Mouse (Mus musculus) heart, postnatal 4 days (tissue): ENCODE measurements at regions not wholly inside any gene's neighbourhood (a gene's known extent, or its start where the extent isn't known, plus 50 kb on each side); places are given as distances from the start of the nearest gene placed in this dataset.

ENCODE experiments used
- DNase-seq: peaks from one replicate; pipeline ENCODE4 v3.0.0; 2021

DNA sequence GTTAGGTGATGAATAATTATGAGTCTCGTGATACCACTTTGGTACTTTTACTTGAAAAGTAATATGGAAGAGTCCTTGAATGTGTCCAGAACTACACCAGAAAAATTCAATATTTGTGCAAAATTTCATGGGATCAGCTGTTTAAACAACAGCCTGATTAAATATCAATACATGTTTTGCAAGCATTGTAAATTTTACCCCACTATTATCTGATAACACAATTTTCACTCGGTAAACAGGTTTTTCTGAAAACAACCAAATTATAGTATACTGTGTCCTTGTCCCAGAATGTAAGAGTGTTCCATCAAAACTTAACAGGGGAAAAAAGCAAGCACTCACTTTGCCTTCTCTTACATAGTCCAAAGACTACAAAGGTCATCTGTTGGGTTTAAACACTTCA, 343.1 kb upstream of the Fign start:
- no peak for DNase-seq

DNA sequence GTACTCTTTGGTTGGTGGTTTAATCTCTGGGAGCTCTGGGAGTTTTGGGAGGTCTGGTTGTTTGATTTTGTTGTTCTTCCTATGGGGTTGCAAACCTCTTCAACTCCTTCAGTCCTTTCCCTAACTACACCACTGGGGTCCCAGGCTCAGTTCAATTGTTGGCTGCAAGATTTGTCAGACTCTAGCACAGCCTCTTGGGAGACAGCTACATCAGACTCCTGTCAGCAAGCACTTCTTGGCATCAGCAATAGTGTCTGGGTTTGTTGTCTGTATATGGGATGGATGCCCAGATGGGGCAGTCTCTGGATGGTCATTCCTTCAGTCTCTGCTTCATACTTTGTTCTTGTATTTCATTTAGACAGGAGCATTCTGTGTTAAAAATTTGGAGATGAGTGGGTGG, 319.3 kb upstream of the Fign start:
- peak; percentile 8 for DNase-seq

- no peak for DNase-seq
These were observed 316.0 kb upstream of the Fign start for GRCm38 (mm10) chr2:64413846-64414245.

DNA sequence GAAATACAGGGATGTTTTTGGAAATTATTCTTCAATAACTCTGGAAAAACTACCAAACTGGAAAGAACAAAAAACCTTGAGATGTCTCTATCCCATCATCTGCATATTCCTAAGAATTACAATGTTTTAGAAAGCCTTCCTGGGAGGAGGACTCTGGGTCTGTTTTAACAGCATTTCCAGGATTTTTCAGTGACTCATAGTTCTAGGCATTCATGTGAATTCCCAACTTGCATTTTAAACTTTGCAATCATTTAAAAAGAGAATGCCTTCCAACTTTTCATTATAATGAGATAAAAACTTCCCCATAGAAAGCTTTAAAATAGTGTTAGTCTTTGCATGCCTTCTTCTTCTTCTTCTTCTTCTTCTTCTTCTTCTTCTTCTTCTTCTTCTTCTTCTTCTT, 315.4 kb upstream of the Fign start:
- no peak for DNase-seq

DNA sequence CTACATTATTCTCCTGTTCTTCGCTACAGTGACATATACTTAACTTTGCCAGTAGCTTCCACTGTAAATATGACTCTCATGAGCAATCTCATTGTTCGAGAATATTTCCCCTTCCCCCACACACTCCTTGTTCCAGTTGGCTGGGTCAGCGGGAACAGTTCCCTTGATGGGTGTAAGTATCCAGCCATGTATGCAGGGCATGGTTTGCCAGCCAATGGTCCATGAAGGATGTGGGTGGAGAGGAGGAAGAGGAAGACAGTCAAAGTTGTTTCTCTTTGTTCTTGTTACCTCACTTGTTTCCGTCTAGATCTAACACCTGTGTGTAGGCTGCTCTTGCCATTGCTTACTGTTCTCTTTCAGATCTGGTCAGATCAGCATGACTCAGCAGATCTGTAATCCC, 298.1 kb upstream of the Fign start:
- no peak for DNase-seq

DNA sequence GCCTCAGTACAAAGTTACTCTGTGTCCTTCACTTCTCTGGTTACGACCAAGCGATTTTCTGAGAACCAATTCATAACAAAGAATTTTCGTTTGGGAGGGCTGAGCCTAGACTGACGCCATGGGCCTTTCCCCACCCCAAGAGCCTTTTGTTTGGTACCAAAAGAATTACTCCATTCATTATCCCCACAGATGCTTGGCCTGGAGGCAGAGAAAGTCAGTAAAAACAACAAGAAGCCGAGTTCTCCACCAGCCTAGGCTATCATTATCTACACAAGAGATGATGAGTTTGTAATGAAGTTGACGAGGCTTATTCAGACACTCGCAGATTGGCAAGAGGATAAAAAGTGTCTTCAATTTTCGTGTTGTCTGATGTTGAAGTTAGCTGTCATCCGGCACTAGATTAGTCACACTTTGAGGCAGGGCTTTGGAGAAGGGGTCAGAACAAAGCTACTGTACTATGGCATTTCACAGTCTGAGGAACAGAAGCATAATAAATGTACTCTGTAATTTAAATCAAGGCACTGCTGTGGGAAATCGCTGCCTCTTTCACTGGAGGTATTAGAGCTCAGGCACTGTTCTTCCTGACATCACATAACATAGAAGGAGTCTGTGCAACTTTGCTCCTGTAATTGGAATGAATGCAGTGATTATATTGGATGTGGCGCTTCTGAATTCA, 296.9 kb upstream of the Fign start:
- no peak for DNase-seq

- no peak for DNase-seq
These were observed 296.4 kb upstream of the Fign start for GRCm38 (mm10) chr2:64394199-64394598.

DNA sequence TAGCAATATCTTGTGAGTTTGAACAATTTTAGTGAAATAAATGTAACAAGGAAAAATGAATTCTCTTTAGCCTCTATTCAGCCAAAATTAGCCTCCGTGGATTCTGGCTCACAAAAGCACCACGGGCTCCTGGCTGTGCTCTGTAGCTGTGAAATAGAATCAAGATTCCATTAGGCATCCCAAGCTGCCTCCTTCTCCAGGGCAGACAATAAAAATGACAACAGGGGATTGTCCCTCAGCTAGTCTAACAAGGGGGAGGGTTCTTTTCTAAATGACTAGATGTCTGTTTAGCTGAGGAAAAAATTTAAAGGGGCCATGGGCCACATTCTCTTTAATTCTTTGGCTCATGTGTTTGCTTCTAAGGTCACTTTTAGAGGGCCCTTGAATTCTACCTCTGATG, 272.0 kb upstream of the Fign start:
- no peak for DNase-seq

DNA sequence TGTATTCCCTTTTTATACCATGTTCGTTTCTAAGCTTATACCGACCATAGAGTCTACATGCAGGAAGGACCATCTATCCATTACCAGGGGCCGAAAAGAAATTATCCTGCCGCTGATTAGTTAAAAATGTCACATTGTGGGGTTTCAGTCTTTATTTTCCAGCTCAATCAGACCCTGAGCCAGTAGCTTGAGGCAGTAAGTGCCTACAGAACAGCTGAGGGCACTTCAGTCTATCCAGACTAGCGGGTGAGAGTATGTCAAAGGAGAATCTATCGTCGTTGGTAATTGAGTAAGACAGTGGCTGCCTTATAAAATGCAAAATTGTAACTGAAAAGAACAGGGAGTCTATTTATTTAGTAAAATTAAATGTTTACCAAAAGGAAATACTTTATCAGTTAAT, 269.4 kb upstream of the Fign start:
- no peak for DNase-seq

DNA sequence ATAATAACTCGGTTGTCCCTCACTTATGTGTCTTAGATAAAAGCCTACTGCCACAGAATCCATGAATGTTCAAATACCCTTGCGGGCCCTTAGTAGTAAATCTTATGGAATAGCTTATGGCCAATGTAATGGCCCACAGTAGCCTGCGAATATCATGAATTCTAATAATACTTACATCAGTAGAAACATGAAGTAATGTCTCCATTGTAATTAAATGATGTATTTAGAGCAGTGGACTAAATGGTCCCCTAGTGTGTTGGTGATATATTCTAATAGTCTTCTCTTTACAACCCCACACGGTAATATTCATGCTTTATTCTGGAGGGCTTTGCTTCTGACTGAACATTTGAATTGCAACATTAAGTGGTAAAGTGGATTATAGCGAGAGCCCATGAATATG, 268.7 kb upstream of the Fign start:
- DNase-seq = no peak

DNA sequence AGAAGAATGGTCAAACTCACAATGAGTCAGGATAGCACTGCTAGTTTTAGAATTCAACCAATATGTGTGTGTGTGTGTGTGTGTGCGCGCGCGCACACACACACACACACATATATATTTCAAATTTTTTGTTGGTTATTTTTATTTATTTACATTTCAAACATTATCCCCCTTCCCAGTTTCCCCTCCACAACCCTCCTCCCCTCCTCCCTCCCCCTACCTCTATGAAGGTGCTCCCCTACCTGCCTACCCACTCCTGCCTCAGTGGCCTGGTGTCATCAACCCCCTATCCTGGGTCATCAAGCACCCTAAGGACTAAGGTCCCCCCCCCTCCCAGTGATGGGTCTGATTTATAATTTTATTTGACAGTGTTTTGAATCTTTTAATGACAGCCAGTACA, 258.4 kb upstream of the Fign start:
- no peak for DNase-seq

DNA sequence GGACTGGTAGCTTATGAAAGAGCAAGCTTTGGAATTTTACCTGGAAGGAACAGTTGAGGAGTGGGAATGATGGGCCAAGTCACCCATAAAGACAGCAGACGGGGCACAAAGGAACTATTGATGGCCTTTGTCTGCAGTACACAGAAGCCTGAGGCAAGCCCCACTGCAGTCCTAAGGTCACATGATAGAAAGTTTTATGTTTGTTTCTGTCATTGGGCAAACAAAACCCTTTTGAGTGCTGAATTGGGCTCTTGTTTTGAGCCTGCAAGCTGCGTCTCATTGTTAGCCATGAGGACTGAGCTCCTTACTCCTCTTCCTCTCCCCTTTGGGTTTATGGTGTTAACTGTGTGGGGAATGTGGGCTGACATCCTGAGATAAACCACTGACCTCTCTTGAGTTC, 227.7 kb upstream of the Fign start:
- no peak for DNase-seq
